Mouse (Mus musculus) stomach, embryonic 14.5 days (tissue): ENCODE measurements at regions not wholly inside any gene's neighbourhood (a gene's known extent, or its start where the extent isn't known, plus 50 kb on each side); places are given as distances from the start of the nearest gene placed in this dataset.

Experiments used
- ATAC-seq: fragments of 200-750 bp; cut with Nextera tagmentation; 2 replicates; pipeline ENCODE4 v1.8.0; 2017; ENCODE audit warnings: low read depth, moderate TSS enrichment; ENCODE audit not compliant: insufficient number of reproducible peaks, insufficient read depth, low FRiP score
- H3K27ac ChIP-seq: fragments of 300-500 bp; sonication (generic); 2 replicates; pipeline ENCODE4 v1.5.1; 2014; ENCODE audit warnings: mild to moderate bottlenecking, low read length, moderate library complexity, mixed read lengths
- H3K27me3 ChIP-seq: fragments of 300-500 bp; sonication (generic); 2 replicates; pipeline ENCODE4 v1.6.1; 2014; ENCODE audit warnings: low read length, control low read depth, mixed read lengths; ENCODE audit not compliant: control insufficient read depth, insufficient read depth
- H3K36me3 ChIP-seq: fragments of 300-500 bp; sonication (generic); 2 replicates; pipeline ENCODE4 v1.6.1; 2014; ENCODE audit warnings: mild to moderate bottlenecking, control low read depth, low read length, moderate library complexity, mixed read lengths; ENCODE audit not compliant: control insufficient read depth, insufficient read depth
- H3K4me1 ChIP-seq: fragments of 300-500 bp; sonication (generic); 2 replicates; pipeline ENCODE4 v1.6.1; 2014; ENCODE audit warnings: low read length, control low read depth, mixed read lengths; ENCODE audit not compliant: control insufficient read depth, insufficient read depth
- H3K4me2 ChIP-seq: fragments of 300-500 bp; sonication (generic); replicated peaks from 2 replicates; pipeline ENCODE4 v1.6.1; 2014; ENCODE audit warnings: low read depth, low read length, control low read depth
- H3K4me3 ChIP-seq: fragments of 300-500 bp; sonication (generic); 2 replicates; pipeline ENCODE4 v1.5.1; 2014; ENCODE audit warnings: low read depth, low read length, control low read depth
- H3K9ac ChIP-seq: fragments of 300-500 bp; sonication (generic); replicated peaks from 2 replicates; pipeline ENCODE4 v1.6.1; 2014; ENCODE audit warnings: low read depth, mild to moderate bottlenecking, control low read depth, low read length, moderate library complexity, mixed read lengths
- H3K9me3 ChIP-seq: fragments of 300-500 bp; sonication (generic); 2 replicates; pipeline ENCODE4 v1.6.1; 2016; ENCODE audit warnings: low read depth, low read length, control low read depth; ENCODE audit not compliant: control insufficient read depth
- WGBS: fragments of 180-500 bp; shearing (Covaris S2); extraction: QIAGEN DNeasy Blood & Tissue Kit; methylation state at CpG from one replicate; pipeline ENCODE4 v1.1.7; 2014; 5-methylcytosine and 5-hydroxymethylcytosine counted together

GRCm38 (mm10) chr10:99476214-99476613 lies 213.2 kb downstream of the Dusp6 start:
- H3K9ac ChIP-seq: no peak overlapping the region
- H3K4me1 ChIP-seq: no peaks in the 10 kb centered on the region
- no peaks in the 10 kb centered on the region for H3K27me3 ChIP-seq
- no peak overlapping the region for H3K4me3 ChIP-seq
- no peaks in the 10 kb centered on the region for H3K36me3 ChIP-seq
- no peak overlapping the region for H3K27ac ChIP-seq
- H3K9me3 ChIP-seq: no peaks in the 10 kb centered on the region
- 73% methylated on average over 7 of the region's 7 CpGs for WGBS
- ATAC-seq: no peak
- no peak overlapping the region for H3K4me2 ChIP-seq

- Histone ChIP-seq H3K4me3 (no peak overlapping the region), H3K36me3 (no peaks in the 10 kb centered on the region), H3K27me3 (no peaks in the 10 kb centered on the region), H3K27ac (no peak overlapping the region), H3K9ac (no peak overlapping the region), H3K4me2 (no peak overlapping the region), H3K9me3 (no peaks in the 10 kb centered on the region), H3K4me1 (no peaks in the 10 kb centered on the region)
- 90% methylated on average over 7 of the region's 7 CpGs for WGBS
- ATAC-seq: no peak
Observed at GRCm38 (mm10) chr10:99476776-99477175, 213.7 kb downstream of the Dusp6 start.

GRCm38 (mm10) chr10:99480573-99480972 lies 217.5 kb downstream of the Dusp6 start:
- no peaks in the 10 kb centered on the region for H3K9me3 ChIP-seq
- no peak overlapping the region for H3K4me3 ChIP-seq
- H3K4me1 ChIP-seq: no peaks in the 10 kb centered on the region
- 88% methylated on average over 4 of the region's 4 CpGs for WGBS
- no peaks in the 10 kb centered on the region for H3K27me3 ChIP-seq
- ATAC-seq: no peak
- H3K36me3 ChIP-seq: no peaks in the 10 kb centered on the region
- H3K9ac ChIP-seq: no peak overlapping the region
- H3K27ac ChIP-seq: no peak overlapping the region
- H3K4me2 ChIP-seq: no peak overlapping the region

- H3K27ac ChIP-seq: no peak overlapping the region
- no peaks in the 10 kb centered on the region for H3K27me3 ChIP-seq
- no peaks in the 10 kb centered on the region for H3K9me3 ChIP-seq
- H3K4me2 ChIP-seq: no peak overlapping the region
- 93% methylated on average over 3 of the region's 3 CpGs for WGBS
- no peaks in the 10 kb centered on the region for H3K4me1 ChIP-seq
- no peak for ATAC-seq
- H3K9ac ChIP-seq: no peak overlapping the region
- no peak overlapping the region for H3K4me3 ChIP-seq
- no peaks in the 10 kb centered on the region for H3K36me3 ChIP-seq
Observed at GRCm38 (mm10) chr10:99482009-99482408, 219.0 kb downstream of the Dusp6 start.

- Histone ChIP-seq H3K36me3 (no peaks in the 10 kb centered on the region), H3K4me1 (no peaks in the 10 kb centered on the region), H3K4me3 (no peak overlapping the region), H3K9me3 (no peaks in the 10 kb centered on the region), H3K27ac (no peak overlapping the region), H3K9ac (no peak overlapping the region), H3K27me3 (no peaks in the 10 kb centered on the region), H3K4me2 (no peak overlapping the region)
- ATAC-seq: no peak
- WGBS: 89% methylated on average over 16 of the region's 16 CpGs
Observed at GRCm38 (mm10) chr10:99488195-99489080, 225.4 kb downstream of the Dusp6 start.

GRCm38 (mm10) chr10:99511514-99512237 lies 247.8 kb downstream of the Csl start:
- H3K27me3 ChIP-seq: no peaks in the 10 kb centered on the region
- H3K36me3 ChIP-seq: no peaks in the 10 kb centered on the region
- no peak overlapping the region for H3K9ac ChIP-seq
- 0 out of 2 replicates have a peak overlapping the region, but pooled peaks have one; percentile 3 for H3K4me2 ChIP-seq
- H3K4me1 ChIP-seq: no peaks in the 10 kb centered on the region
- ATAC-seq: peak; percentile 79; the same call in 1 of the 2 replicates
- no peak overlapping the region for H3K4me3 ChIP-seq
- no peaks in the 10 kb centered on the region for H3K9me3 ChIP-seq
- WGBS: 65% methylated on average over 17 of the region's 17 CpGs
- H3K27ac ChIP-seq: no peak overlapping the region

GRCm38 (mm10) chr10:99517944-99518343 lies 241.5 kb downstream of the Csl start:
- Histone ChIP-seq H3K4me1 (no peaks in the 10 kb centered on the region), H3K27ac (no peak overlapping the region), H3K9ac (no peak overlapping the region), H3K9me3 (no peaks in the 10 kb centered on the region), H3K4me2 (no peak overlapping the region), H3K36me3 (no peaks in the 10 kb centered on the region), H3K27me3 (no peaks in the 10 kb centered on the region), H3K4me3 (no peak overlapping the region)
- ATAC-seq: no peak
- WGBS: 80% methylated on average over 4 of the region's 4 CpGs

GRCm38 (mm10) chr10:99519479-99519878 lies 240.0 kb downstream of the Csl start:
- no peak overlapping the region for H3K4me3 ChIP-seq
- H3K27me3 ChIP-seq: no peaks in the 10 kb centered on the region
- whole genome bisulfite sequencing: 28% methylated on average over 4 of the region's 4 CpGs
- no peak overlapping the region for H3K27ac ChIP-seq
- H3K36me3 ChIP-seq: no peaks in the 10 kb centered on the region
- no peak overlapping the region for H3K4me2 ChIP-seq
- no peaks in the 10 kb centered on the region for H3K9me3 ChIP-seq
- ATAC-seq: no peak
- peaks cover 8% of the 10 kb centered on the region; the same call in 1 of the 2 replicates for H3K4me1 ChIP-seq
- 0 out of 2 replicates have a peak overlapping the region, but pooled peaks have one; percentile 7 for H3K9ac ChIP-seq
